Mouse (Mus musculus) lung, adult 2 months (tissue): Measurements from ENCODE around the gene Asic2.

ENCODE experiments used
- CTCF ChIP-seq: fragments of 200-500 bp; IDR thresholded peaks from 2 replicates; pipeline ENCODE4 v1.5.1; 2011; ENCODE audit warnings: mild to moderate bottlenecking, low read length, control low read depth; ENCODE audit not compliant: insufficient read depth
- POLR2A ChIP-seq: fragments of 200-500 bp; IDR thresholded peaks from 2 replicates; pipeline ENCODE4 v1.6.1; 2011; ENCODE audit warnings: low read depth, mild to moderate bottlenecking, control low read depth, low read length, borderline replicate concordance; ENCODE audit errors: extremely low read depth

DNA sequence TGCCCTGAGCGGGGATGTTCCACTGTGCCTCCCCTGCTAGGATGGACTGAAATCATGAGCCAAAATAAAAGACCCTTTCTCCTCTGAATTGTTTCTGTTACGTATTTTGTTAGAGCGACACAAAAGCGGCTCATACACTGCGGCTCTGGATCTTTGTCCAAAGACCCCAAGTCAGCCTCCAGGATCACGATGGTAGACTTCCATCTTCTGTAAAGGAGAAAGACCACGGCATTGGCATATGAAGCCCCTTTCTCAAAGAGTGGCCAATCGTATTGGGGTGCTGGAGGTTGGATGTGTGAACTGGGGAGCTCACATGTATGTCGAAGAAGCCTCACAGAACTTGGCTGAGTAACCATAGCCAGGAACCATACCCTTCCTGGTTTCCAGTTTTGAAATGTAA, 911.5 kb downstream of the Asic2 start:
- no peak for TF ChIP-seq CTCF
- no peak for TF ChIP-seq POLR2A
